Mouse (Mus musculus) megakaryocyte, embryonic 14.5 days (primary cell): ENCODE data around the gene Gm4450.

Source experiments
- FLI1 ChIP-seq: IDR thresholded peaks from 2 replicates; pipeline ENCODE4 v1.6.1; 2012; ENCODE audit warnings: low read length, inconsistent platforms, mixed read lengths
- GATA1 ChIP-seq: IDR thresholded peaks from 3 replicates; pipeline ENCODE4 v1.6.1; 2012; ENCODE audit warnings: mixed read lengths, low read length, inconsistent platforms, borderline replicate concordance

DNA sequence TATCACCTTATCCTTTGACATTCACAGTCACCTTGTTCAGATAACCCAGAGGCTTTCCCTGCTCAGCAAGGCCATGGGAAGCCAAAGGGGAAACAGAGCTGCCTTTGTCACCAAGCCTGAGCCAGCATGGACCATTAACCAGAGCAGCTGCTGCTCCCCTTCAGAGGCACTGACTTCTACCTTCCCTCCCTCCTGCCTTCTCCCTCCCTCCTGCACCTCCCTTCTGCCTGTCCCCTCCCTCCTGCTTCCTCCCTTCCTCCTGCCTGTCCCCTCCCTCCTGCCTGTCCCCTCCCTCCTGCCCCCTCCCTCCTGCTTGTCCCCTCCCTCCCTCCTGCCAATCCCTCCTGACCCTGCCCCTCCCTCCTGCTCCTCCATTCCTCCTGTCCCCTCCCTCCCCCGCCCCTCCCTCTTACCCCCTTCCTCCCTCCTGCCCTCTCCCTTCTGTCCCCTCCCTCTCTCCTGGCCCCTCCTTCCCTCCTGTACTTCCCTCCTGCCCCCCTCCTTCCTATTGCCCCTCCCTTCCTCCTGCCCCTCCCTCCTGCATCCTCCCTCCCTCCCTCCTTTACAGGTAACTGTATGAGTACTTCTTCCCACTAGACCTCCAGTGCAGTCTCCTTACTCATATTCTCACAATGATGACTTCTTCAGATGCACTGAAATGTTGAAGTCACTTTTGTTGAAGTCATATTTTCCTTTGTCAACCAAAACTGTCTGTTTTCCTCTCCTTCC is 22.7 kb downstream of the Gm4450 start:
- TF ChIP-seq GATA1 (no peak), FLI1 (no peak)
